Mouse (Mus musculus) erythroblast, embryonic 14.5 days (primary cell): ENCODE measurements at regions not wholly inside any gene's neighbourhood (a gene's known extent, or its start where the extent isn't known, plus 50 kb on each side); places are given as distances from the start of the nearest gene placed in this dataset.

ENCODE experiments used
- GATA1 ChIP-seq: IDR thresholded peaks from 2 replicates; pipeline ENCODE4 v1.6.1; 2012; ENCODE audit warnings: low read length, inconsistent platforms, mixed read lengths
- TAL1 ChIP-seq: IDR thresholded peaks from 3 replicates; pipeline ENCODE4 v1.6.1; 2012; ENCODE audit warnings: low read length, inconsistent platforms, mixed read lengths

DNA sequence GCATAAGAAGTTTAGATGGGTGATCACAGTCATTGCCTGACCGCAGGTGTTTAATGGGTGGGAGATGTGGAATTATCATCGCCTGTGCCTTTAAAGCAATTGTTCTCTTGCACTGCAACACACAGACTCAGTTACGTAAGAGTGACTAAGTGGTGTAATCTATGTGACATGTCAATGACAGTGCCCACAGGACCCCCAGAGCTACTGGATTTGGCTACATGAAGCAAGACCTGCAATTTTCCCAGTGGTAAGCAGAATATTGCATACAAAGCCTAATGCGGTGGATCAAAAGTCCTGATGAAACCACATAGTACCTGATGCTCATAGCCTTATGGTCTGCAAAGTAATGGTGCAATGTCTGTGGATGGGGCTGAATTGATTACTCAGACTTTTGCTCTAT lies 469.2 kb downstream of the Hsfy2 start:
- TF ChIP-seq GATA1 = no peak
- TF ChIP-seq TAL1 = no peak
